Mouse (Mus musculus): Measurements from ENCODE around the gene Rorc. TPM values are rescaled to one million over a fixed set of nuclear protein-coding genes. Genes with fewer than 3 reads are reported as not detected.
A peak's percentile ranks its signal among the peaks of the same experiment; 100 is the strongest.

Gene Rorc
- polyA plus RNA-seq, 1 experiment from 2014 or later = 6.8 TPM

GRCm38 (mm10) chr3:94396336-94396735 lies 23.7 kb downstream of the Rorc start:
- H3K36me3 ChIP-seq = no peaks in the 10 kb centered on the region
- H3K4me3 ChIP-seq = no peak overlapping the region
- no peak overlapping the region for H3K4me2 ChIP-seq
- no peaks in the 10 kb centered on the region for H3K9me3 ChIP-seq
- peaks cover 10% of the 10 kb centered on the region; the same call in 1 of the 2 replicates for H3K4me1 ChIP-seq
- peaks cover 38% of the 10 kb centered on the region for H3K27me3 ChIP-seq
- ATAC-seq (ENCODE audit: borderline replicate concordance, extremely low read depth, low FRiP score, low TSS enrichment) = no peak
- 65% methylated on average over 1 of the region's 1 CpGs for WGBS
- H3K9ac ChIP-seq = no peak overlapping the region
- H3K27ac ChIP-seq = no peak overlapping the region

- Histone ChIP-seq H3K4me1 (peaks cover 10% of the 10 kb centered on the region; the same call in 1 of the 2 replicates), H3K4me3 (no peak overlapping the region), H3K27me3 (peaks cover 39% of the 10 kb centered on the region), H3K9me3 (no peaks in the 10 kb centered on the region), H3K36me3 (no peaks in the 10 kb centered on the region), H3K4me2 (no peak overlapping the region), H3K9ac (no peak overlapping the region), H3K27ac (no peak overlapping the region)
- 67% methylated on average over 4 of the region's 4 CpGs for WGBS
- no peak for ATAC-seq (ENCODE audit: borderline replicate concordance, extremely low read depth, low FRiP score, low TSS enrichment)
Observed at GRCm38 (mm10) chr3:94396851-94397250, 24.3 kb downstream of the Rorc start.

DNA sequence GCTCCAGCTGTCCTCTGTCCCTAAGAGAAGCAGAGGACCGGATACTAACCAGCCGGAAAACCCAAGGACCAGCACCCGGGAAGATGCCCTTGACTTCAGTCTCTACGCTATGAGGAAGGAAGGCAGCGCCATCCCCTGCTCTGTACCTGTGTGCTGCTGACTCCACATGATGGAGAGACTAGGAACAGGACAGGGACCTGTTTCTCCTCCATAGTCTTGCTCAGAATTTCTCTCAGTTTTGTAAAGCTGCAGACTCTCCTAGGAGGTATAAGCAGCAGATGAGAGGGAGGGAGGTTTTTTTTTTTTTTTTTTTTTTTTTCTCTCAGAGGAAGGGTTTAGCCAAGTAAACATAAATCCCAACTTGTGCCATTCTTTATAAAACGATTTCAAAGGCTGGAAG lies 25.6 kb downstream of the Rorc start, which contains the start of gene Lingo4:
TSS of gene Lingo4 (plus strand) at position 301 of the 400 bp plus-strand sequence.
- 59% methylated on average over 6 of the region's 6 CpGs for WGBS
- Histone ChIP-seq H3K27ac (no peak within 1 kb of the TSS), H3K4me2 (peak within 1 kb of the TSS; percentile 52), H3K4me3 (peak within 1 kb of the TSS; percentile 26), H3K27me3 (peaks cover 51% of the 10 kb centered on the region), H3K36me3 (no peaks in the 10 kb centered on the region), H3K9me3 (no peaks in the 10 kb centered on the region), H3K9ac (no peak within 1 kb of the TSS), H3K4me1 (peaks cover 10% of the 10 kb centered on the region; the same call in 1 of the 2 replicates)
- no peak for ATAC-seq (ENCODE audit: borderline replicate concordance, extremely low read depth, low FRiP score, low TSS enrichment)

GRCm38 (mm10) chr3:94398943-94399481 lies 26.4 kb downstream of the Rorc start:
- H3K4me2 ChIP-seq = peak overlapping the region; percentile 52
- ATAC-seq (ENCODE audit: borderline replicate concordance, extremely low read depth, low FRiP score, low TSS enrichment) = 0 out of 2 replicates have a peak, but pooled peaks have one; percentile 8
- H3K9ac ChIP-seq = no peak overlapping the region
- peaks cover 51% of the 10 kb centered on the region for H3K27me3 ChIP-seq
- H3K4me1 ChIP-seq = peaks cover 10% of the 10 kb centered on the region; the same call in 1 of the 2 replicates
- H3K36me3 ChIP-seq = no peaks in the 10 kb centered on the region
- peak overlapping the region; percentile 26 for H3K4me3 ChIP-seq
- 2% methylated on average over 20 of the region's 20 CpGs for WGBS
- H3K27ac ChIP-seq = no peak overlapping the region
- no peaks in the 10 kb centered on the region for H3K9me3 ChIP-seq

GRCm38 (mm10) chr3:94399663-94400310 lies 27.2 kb downstream of the Rorc start:
- Histone ChIP-seq H3K36me3 (no peaks in the 10 kb centered on the region), H3K4me2 (no peak overlapping the region)
- WGBS = 47% methylated on average over 5 of the region's 5 CpGs

DNA sequence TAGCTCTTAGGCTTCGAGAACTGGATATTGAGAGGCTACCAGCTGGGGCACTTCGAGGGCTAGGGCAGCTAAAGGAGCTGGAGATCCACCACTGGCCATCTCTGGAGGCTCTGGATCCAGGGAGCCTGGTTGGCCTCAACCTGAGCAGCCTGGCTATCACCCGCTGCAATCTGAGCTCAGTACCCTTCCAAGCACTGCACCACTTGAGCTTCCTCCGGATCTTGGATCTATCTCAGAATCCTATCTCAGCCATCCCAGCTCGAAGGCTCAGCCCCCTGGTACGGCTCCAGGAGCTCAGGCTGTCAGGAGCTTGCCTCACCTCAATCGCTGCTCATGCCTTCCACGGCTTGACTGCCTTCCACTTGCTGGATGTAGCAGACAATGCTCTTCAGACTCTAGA lies 29.9 kb downstream of the Rorc start:
- no peaks in the 10 kb centered on the region for H3K9me3 ChIP-seq
- no peaks in the 10 kb centered on the region for H3K36me3 ChIP-seq
- H3K4me3 ChIP-seq = no peak overlapping the region
- 56% methylated on average over 8 of the region's 8 CpGs for WGBS
- no peak overlapping the region for H3K9ac ChIP-seq
- no peak overlapping the region for H3K27ac ChIP-seq
- peaks cover 28% of the 10 kb centered on the region for H3K4me1 ChIP-seq
- no peak overlapping the region for H3K4me2 ChIP-seq
- no peak for ATAC-seq (ENCODE audit: borderline replicate concordance, extremely low read depth, low FRiP score, low TSS enrichment)
- H3K27me3 ChIP-seq = peaks cover 45% of the 10 kb centered on the region

More at GRCm38 (mm10) chr3:94399663-94400310, 27.2 kb downstream of the Rorc start:
- Histone ChIP-seq H3K27me3 (peaks cover 51% of the 10 kb centered on the region), H3K9me3 (no peaks in the 10 kb centered on the region), H3K27ac (no peak overlapping the region), H3K4me1 (peaks cover 17% of the 10 kb centered on the region; the same call in 1 of the 2 replicates), H3K9ac (no peak overlapping the region), H3K4me3 (no peak overlapping the region)
- ATAC-seq (ENCODE audit: borderline replicate concordance, extremely low read depth, low FRiP score, low TSS enrichment) = no peak

- Histone ChIP-seq H3K9ac (no peak overlapping the region), H3K36me3 (no peaks in the 10 kb centered on the region), H3K9me3 (no peaks in the 10 kb centered on the region), H3K27me3 (peaks cover 31% of the 10 kb centered on the region), H3K4me1 (peaks cover 18% of the 10 kb centered on the region), H3K4me2 (no peak overlapping the region), H3K4me3 (no peak overlapping the region), H3K27ac (peak overlapping the region; percentile 51)
- ATAC-seq (ENCODE audit: borderline replicate concordance, extremely low read depth, low FRiP score, low TSS enrichment) = peak; percentile 31; the same call in 1 of the 2 replicates
- 19% methylated on average over 7 of the region's 7 CpGs for WGBS
Observed at GRCm38 (mm10) chr3:94404366-94405054, 31.9 kb downstream of the Rorc start.

GRCm38 (mm10) chr3:94405561-94405960 lies 33.0 kb downstream of the Rorc start:
- no peaks in the 10 kb centered on the region for H3K36me3 ChIP-seq
- H3K27me3 ChIP-seq = peaks cover 21% of the 10 kb centered on the region
- no peak overlapping the region for H3K9ac ChIP-seq
- peaks cover 18% of the 10 kb centered on the region for H3K4me1 ChIP-seq
- H3K27ac ChIP-seq = peak overlapping the region; percentile 51; the same call in 1 of the 2 replicates
- H3K4me3 ChIP-seq = no peak overlapping the region
- H3K9me3 ChIP-seq = no peaks in the 10 kb centered on the region
- peak; percentile 76; the same call in 1 of the 2 replicates for ATAC-seq (ENCODE audit: borderline replicate concordance, extremely low read depth, low FRiP score, low TSS enrichment)
- WGBS = 41% methylated on average over 4 of the region's 4 CpGs
- no peak overlapping the region for H3K4me2 ChIP-seq

DNA sequence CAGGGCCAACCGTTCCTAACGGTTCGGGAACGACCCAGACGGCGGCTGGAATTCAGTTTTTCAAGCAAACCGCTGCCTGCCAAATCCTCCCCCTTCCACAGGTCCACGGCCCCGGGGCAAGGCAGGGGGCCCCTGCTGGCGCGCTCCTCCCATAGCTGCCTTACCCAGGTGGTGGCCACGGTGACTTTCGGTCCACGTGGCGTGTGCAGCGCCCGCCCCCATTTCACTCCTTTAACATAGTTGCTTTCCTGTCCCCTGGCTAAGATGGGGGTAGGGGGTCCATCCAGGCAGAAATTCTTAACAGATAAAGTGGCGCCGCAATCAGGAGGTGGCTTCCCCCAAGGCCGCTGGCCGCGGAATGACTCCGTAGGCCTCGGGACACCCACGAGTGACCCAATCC lies 39.9 kb downstream of the Rorc start:
- H3K27ac ChIP-seq = no peak overlapping the region; the same call in 1 of the 2 replicates
- H3K27me3 ChIP-seq = no peaks in the 10 kb centered on the region
- peaks cover 14% of the 10 kb centered on the region for H3K4me1 ChIP-seq
- H3K4me3 ChIP-seq = peak overlapping the region; percentile 47
- 13% methylated on average over 25 of the region's 25 CpGs for WGBS
- H3K4me2 ChIP-seq = peak overlapping the region; percentile 94
- no peaks in the 10 kb centered on the region for H3K36me3 ChIP-seq
- H3K9me3 ChIP-seq = no peaks in the 10 kb centered on the region
- H3K9ac ChIP-seq = peak overlapping the region; percentile 26
- ATAC-seq (ENCODE audit: borderline replicate concordance, extremely low read depth, low FRiP score, low TSS enrichment) = peak; percentile 59; the same call in 1 of the 2 replicates

- H3K4me2 ChIP-seq = peak within 1 kb of the TSS; percentile 94
- 6% methylated on average over 52 of the region's 52 CpGs for WGBS
- peaks cover 14% of the 10 kb centered on the region for H3K4me1 ChIP-seq
- no peak within 1 kb of the TSS; the same call in 1 of the 2 replicates for H3K27ac ChIP-seq
- peak within 1 kb of the TSS; percentile 36 for H3K9ac ChIP-seq
- no peaks in the 10 kb centered on the region for H3K27me3 ChIP-seq
- H3K4me3 ChIP-seq = peak within 1 kb of the TSS; percentile 47
- no peaks in the 10 kb centered on the region for H3K9me3 ChIP-seq
- peak; percentile 100 for ATAC-seq (ENCODE audit: borderline replicate concordance, extremely low read depth, low FRiP score, low TSS enrichment)
- H3K36me3 ChIP-seq = no peaks in the 10 kb centered on the region
Observed at GRCm38 (mm10) chr3:94413031-94413679, 40.6 kb downstream of the Rorc start, which contains the start of gene Tdrkh. Gene Tdrkh (plus strand): TSS chr3:94413273.

DNA sequence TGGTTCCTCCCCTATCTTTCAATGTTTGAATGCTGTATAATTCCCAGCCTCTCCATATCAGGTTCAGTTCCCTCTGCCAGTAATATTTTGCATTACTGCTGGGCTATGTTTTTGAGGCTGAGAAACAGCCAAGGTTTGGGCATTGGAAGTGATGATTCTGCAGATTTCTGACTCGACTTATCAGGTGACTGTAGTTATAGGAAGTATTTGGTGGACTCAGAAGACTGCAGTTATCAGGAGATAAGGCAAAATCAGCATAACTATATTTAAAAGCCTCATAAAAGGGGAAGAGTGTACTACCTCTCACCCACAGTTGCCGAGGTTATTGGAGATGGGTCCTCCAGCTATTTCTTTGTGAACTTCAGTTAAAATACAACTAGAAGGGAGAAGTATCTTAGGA lies 58.4 kb downstream of the Rorc start:
- H3K4me2 ChIP-seq = no peak overlapping the region
- H3K9ac ChIP-seq = no peak overlapping the region
- no peaks in the 10 kb centered on the region for H3K36me3 ChIP-seq
- no peaks in the 10 kb centered on the region for H3K4me1 ChIP-seq
- 57% methylated on average over 2 of the region's 2 CpGs for WGBS
- H3K27me3 ChIP-seq = no peaks in the 10 kb centered on the region
- no peaks in the 10 kb centered on the region for H3K9me3 ChIP-seq
- no peak overlapping the region for H3K27ac ChIP-seq
- ATAC-seq (ENCODE audit: borderline replicate concordance, extremely low read depth, low FRiP score, low TSS enrichment) = no peak
- no peak overlapping the region for H3K4me3 ChIP-seq

Measured in lung, embryonic 15.5 days (tissue).